Mouse (Mus musculus): ENCODE measurements around the gene Tulp4.

- TF ChIP-seq CTCF (IDR thresholded peaks at IDR 0.05; ENCODE audit: insufficient read depth, low read length) = peak; percentile 90
- TF ChIP-seq POLR2A (IDR thresholded peaks at IDR 0.05; ENCODE audit: borderline replicate concordance, extremely low read depth, low read depth, low read length) = no peak
Observed at GRCm38 (mm10) chr17:6097884-6098283, 8.4 kb upstream of the Tulp4 start.

All from lung, adult 2 months (tissue).